Mouse (Mus musculus) macrophage (primary cell): Measurements from ENCODE around the gene Pcsk7. TPM values are rescaled to one million over a fixed set of nuclear protein-coding genes. Genes with fewer than 3 reads are reported as not detected.

ENCODE experiments used
- H3K27ac ChIP-seq: fragments of 350-480 bp; formaldehyde crosslinking; 2 replicates; pipeline ENCODE4 v1.9.0; 2021
- H3K36me3 ChIP-seq: fragments of 350-480 bp; formaldehyde crosslinking; 2 replicates; pipeline ENCODE4 v1.9.0; 2021; ENCODE audit errors: inconsistent target
- H3K4me3 ChIP-seq: fragments of 350-480 bp; formaldehyde crosslinking; 2 replicates; pipeline ENCODE4 v1.9.0; 2021; ENCODE audit errors: inconsistent target
- H3K79me2 ChIP-seq: fragments of 350-480 bp; formaldehyde crosslinking; 2 replicates; pipeline ENCODE4 v1.9.0; 2021; ENCODE audit errors: inconsistent target
- WGBS: methylation state at CpG from one replicate; pipeline ENCODE4 v1.1.7; 2026; ENCODE audit warnings: inconsistent platforms; ENCODE audit not compliant: missing documents; 5-methylcytosine and 5-hydroxymethylcytosine counted together
- polyA plus RNA-seq: library from polyadenylated mRNA; stranded (reverse); fragments of 250-400 nt; gene quantifications from 3 replicates; pipeline ENCODE4 v1.2.4, GENCODE M21; 2018; ENCODE audit warnings: inconsistent platforms

Pcsk7 gene
- polyA plus RNA-seq, 1 experiment from 2014 or later: 11.9 TPM

GRCm38 (mm10) chr9:45944506-45945400, 38.5 kb downstream of the Pcsk7 start:
- H3K79me2 ChIP-seq: no peaks in the 10 kb centered on the region
- 25% methylated on average over 13 of the region's 13 CpGs for WGBS
- H3K27ac ChIP-seq: 0 out of 2 replicates have a peak overlapping the region, but pooled peaks have one; percentile 10
- no peak overlapping the region for H3K4me3 ChIP-seq
- H3K36me3 ChIP-seq: peaks cover 64% of the 10 kb centered on the region

GRCm38 (mm10) chr9:45945721-45946120, 39.4 kb downstream of the Pcsk7 start:
- WGBS: 61% methylated on average over 12 of the region's 13 CpGs
- Histone ChIP-seq H3K79me2 (no peaks in the 10 kb centered on the region), H3K36me3 (peaks cover 74% of the 10 kb centered on the region), H3K27ac (no peak overlapping the region), H3K4me3 (no peak overlapping the region)

GRCm38 (mm10) chr9:45946182-45946871, 40.0 kb downstream of the Pcsk7 start:
- Histone ChIP-seq H3K27ac (no peak overlapping the region), H3K36me3 (peaks cover 75% of the 10 kb centered on the region), H3K79me2 (no peaks in the 10 kb centered on the region), H3K4me3 (no peak overlapping the region)
- 91% methylated on average over 16 of the region's 16 CpGs for WGBS

- Histone ChIP-seq H3K27ac (no peak overlapping the region), H3K79me2 (no peaks in the 10 kb centered on the region; the same call in 1 of the 2 replicates), H3K4me3 (no peak overlapping the region), H3K36me3 (peaks cover 76% of the 10 kb centered on the region)
- 77% methylated on average over 10 of the region's 10 CpGs for WGBS
These were observed 40.5 kb downstream of the Pcsk7 start for GRCm38 (mm10) chr9:45946872-45947183.

- WGBS: 96% methylated on average over 4 of the region's 4 CpGs
- H3K4me3 ChIP-seq: no peak overlapping the region
- H3K27ac ChIP-seq: no peak overlapping the region
- peaks cover 47% of the 10 kb centered on the region for H3K36me3 ChIP-seq
- H3K79me2 ChIP-seq: peaks cover 26% of the 10 kb centered on the region; the same call in 1 of the 2 replicates
These were observed 45.8 kb downstream of the Pcsk7 start for GRCm38 (mm10) chr9:45952057-45952456.

GRCm38 (mm10) chr9:45952890-45953289, 46.6 kb downstream of the Pcsk7 start:
- peaks cover 26% of the 10 kb centered on the region; the same call in 1 of the 2 replicates for H3K79me2 ChIP-seq
- WGBS: 84% methylated on average over 7 of the region's 7 CpGs
- peak overlapping the region; percentile 64; the same call in 1 of the 2 replicates for H3K4me3 ChIP-seq
- peaks cover 39% of the 10 kb centered on the region for H3K36me3 ChIP-seq
- 0 out of 2 replicates have a peak overlapping the region, but pooled peaks have one; percentile 60 for H3K27ac ChIP-seq

- Histone ChIP-seq H3K36me3 (peaks cover 31% of the 10 kb centered on the region), H3K27ac (peak overlapping the region; percentile 60), H3K79me2 (peaks cover 26% of the 10 kb centered on the region; the same call in 1 of the 2 replicates), H3K4me3 (peak overlapping the region; percentile 64)
- WGBS: 23% methylated on average over 13 of the region's 13 CpGs
These were observed 47.4 kb downstream of the Pcsk7 start for GRCm38 (mm10) chr9:45953511-45954293.

GRCm38 (mm10) chr9:45954294-45955106, 48.2 kb downstream of the Pcsk7 start:
- Histone ChIP-seq H3K36me3 (peaks cover 23% of the 10 kb centered on the region), H3K4me3 (peak overlapping the region; percentile 64), H3K27ac (peak overlapping the region; percentile 60), H3K79me2 (peaks cover 26% of the 10 kb centered on the region; the same call in 1 of the 2 replicates)
- WGBS: under 1% methylated on average over 61 of the region's 63 CpGs

- 3% methylated on average over 48 of the region's 48 CpGs for WGBS
- Histone ChIP-seq H3K27ac (peak within 1 kb of the TSS; percentile 60), H3K79me2 (peaks cover 26% of the 10 kb centered on the region; the same call in 1 of the 2 replicates), H3K4me3 (peak within 1 kb of the TSS; percentile 64), H3K36me3 (peaks cover 14% of the 10 kb centered on the region; the same call in 1 of the 2 replicates)
These were observed 49.0 kb downstream of the Pcsk7 start, which contains the start of gene Sidt2 for GRCm38 (mm10) chr9:45955107-45955963. Gene Sidt2 (minus strand): TSS chr9:45955258.

- peaks cover 15% of the 10 kb centered on the region; the same call in 1 of the 2 replicates for H3K79me2 ChIP-seq
- H3K4me3 ChIP-seq: no peak overlapping the region
- WGBS: 80% methylated on average over 7 of the region's 7 CpGs
- no peak overlapping the region for H3K27ac ChIP-seq
- H3K36me3 ChIP-seq: no peaks in the 10 kb centered on the region
These were observed 51.9 kb downstream of the Pcsk7 start for GRCm38 (mm10) chr9:45958023-45958670.

- 80% methylated on average over 4 of the region's 4 CpGs for WGBS
- Histone ChIP-seq H3K79me2 (peaks cover 8% of the 10 kb centered on the region; the same call in 1 of the 2 replicates), H3K4me3 (no peak overlapping the region), H3K36me3 (no peaks in the 10 kb centered on the region), H3K27ac (peak overlapping the region; percentile 15; the same call in 1 of the 2 replicates)
These were observed 52.6 kb downstream of the Pcsk7 start for GRCm38 (mm10) chr9:45958851-45959250.

- H3K27ac ChIP-seq: peak overlapping the region; percentile 88
- peaks cover 7% of the 10 kb centered on the region; the same call in 1 of the 2 replicates for H3K36me3 ChIP-seq
These were observed 53.4 kb downstream of the Pcsk7 start for GRCm38 (mm10) chr9:45959661-45960060.

More at GRCm38 (mm10) chr9:45959661-45960060, 53.4 kb downstream of the Pcsk7 start:
- 6% methylated on average over 7 of the region's 7 CpGs for WGBS
- Histone ChIP-seq H3K4me3 (no peak overlapping the region), H3K79me2 (no peaks in the 10 kb centered on the region; the same call in 1 of the 2 replicates)
